Mouse (Mus musculus) lung, embryonic 15.5 days (tissue): ENCODE results near the gene 3110082J24Rik. TPM values are rescaled to one million over a fixed set of nuclear protein-coding genes. Genes with fewer than 3 reads are reported as not detected.
"Not testable (repeated sequence)": the region's sequence is repeated elsewhere in the genome, so short reads cannot be mapped to it uniquely, and the experiment has no call there.

Experiments used
- ATAC-seq: fragments of 200-750 bp; cut with Nextera tagmentation; 2 replicates; pipeline ENCODE4 v1.8.0; 2017; ENCODE audit warnings: moderate number of reproducible peaks, borderline replicate concordance; ENCODE audit not compliant: low FRiP score, low TSS enrichment; ENCODE audit errors: extremely low read depth
- H3K27ac ChIP-seq: fragments of 300-500 bp; sonication (generic); 2 replicates; pipeline ENCODE4 v1.5.1; 2015; ENCODE audit warnings: moderate library complexity, mild to moderate bottlenecking, inconsistent platforms
- H3K27me3 ChIP-seq: fragments of 300-500 bp; sonication (generic); 2 replicates; pipeline ENCODE4 v1.6.1; 2015; ENCODE audit warnings: inconsistent platforms
- H3K36me3 ChIP-seq: fragments of 300-500 bp; sonication (generic); 2 replicates; pipeline ENCODE4 v1.6.1; 2015; ENCODE audit warnings: inconsistent platforms
- H3K4me1 ChIP-seq: fragments of 300-500 bp; sonication (generic); 2 replicates; pipeline ENCODE4 v1.6.1; 2015; ENCODE audit warnings: inconsistent platforms
- H3K4me2 ChIP-seq: fragments of 300-500 bp; sonication (generic); 2 replicates; pipeline ENCODE4 v1.6.1; 2015; ENCODE audit warnings: inconsistent platforms, mild to moderate bottlenecking, moderate library complexity
- H3K4me3 ChIP-seq: fragments of 300-500 bp; sonication (generic); 2 replicates; pipeline ENCODE4 v1.5.1; 2015; ENCODE audit warnings: mild to moderate bottlenecking, inconsistent platforms
- H3K9ac ChIP-seq: fragments of 300-500 bp; sonication (generic); 2 replicates; pipeline ENCODE4 v1.6.1; 2015; ENCODE audit warnings: inconsistent platforms
- H3K9me3 ChIP-seq: fragments of 300-500 bp; sonication (generic); 2 replicates; pipeline ENCODE4 v1.6.1; 2016; ENCODE audit warnings: inconsistent platforms
- WGBS: fragments of 180-500 bp; shearing (Covaris S2); methylation state at CpG from one replicate; pipeline ENCODE4 v1.1.7; 2015; 5-methylcytosine and 5-hydroxymethylcytosine counted together
- polyA plus RNA-seq: library from polyadenylated mRNA; unstranded; fragments of >200 nt; fragmentation: Nextera tagmentation; extraction: Ambion mirVana; gene quantifications from 2 replicates; pipeline ENCODE4 v1.2.1, GENCODE M21; 2015

3110082J24Rik gene
- polyA plus RNA-seq, 1 experiment from 2014 or later = not detected

DNA sequence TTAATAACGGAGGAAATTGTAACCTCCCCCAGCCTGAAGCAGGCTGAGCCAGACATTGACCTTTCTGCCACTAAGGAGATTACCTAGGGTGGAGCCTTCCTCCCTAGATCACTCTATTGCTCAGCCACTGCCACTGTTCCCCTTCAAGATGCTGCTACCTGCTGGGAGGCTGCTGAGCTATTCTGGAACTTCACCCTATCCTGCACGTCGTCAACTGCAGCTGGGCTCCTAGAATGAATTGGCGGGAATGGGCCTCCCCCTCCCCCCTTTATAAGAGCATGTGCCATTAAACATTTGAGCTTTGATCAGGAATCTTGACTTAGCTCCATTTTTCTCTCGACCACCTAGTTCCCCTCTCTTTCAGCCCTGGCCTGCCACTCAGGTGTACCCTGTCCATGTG lies 46.3 kb downstream of the 3110082J24Rik start:
- not testable (repeated sequence) for H3K27me3 ChIP-seq, H3K4me1 ChIP-seq, H3K4me3 ChIP-seq, H3K27ac ChIP-seq, H3K4me2 ChIP-seq, H3K9me3 ChIP-seq, ATAC-seq, H3K9ac ChIP-seq
- H3K36me3 ChIP-seq = peaks cover 37% of the 10 kb centered on the region
- WGBS = 73% methylated on average over 5 of the region's 5 CpGs

- H3K4me3 ChIP-seq = no peak overlapping the region
- H3K27me3 ChIP-seq = no peaks in the 10 kb centered on the region
- no peaks in the 10 kb centered on the region for H3K4me1 ChIP-seq
- H3K27ac ChIP-seq = no peak overlapping the region
- H3K4me2 ChIP-seq = no peak overlapping the region
- no peak for ATAC-seq
- no peaks in the 10 kb centered on the region for H3K9me3 ChIP-seq
- peaks cover 27% of the 10 kb centered on the region for H3K36me3 ChIP-seq
- 90% methylated on average over 6 of the region's 6 CpGs for WGBS
- H3K9ac ChIP-seq = no peak overlapping the region
Measured at GRCm38 (mm10) chr5:30058216-30058731, 47.6 kb downstream of the 3110082J24Rik start.

Other genes starting within 250 kb of the 3110082J24Rik start
- gene Il6, start 93.0 kb downstream of the 3110082J24Rik start, polyA plus RNA-seq = 0.20 and 0.24 TPM in 2 replicates
- gene Tyms, start 32.5 kb downstream of the 3110082J24Rik start, polyA plus RNA-seq = 325 and 342 TPM in 2 replicates
- 0.22 and 0.25 TPM in 2 replicates for gene Garem2, start 925 bp downstream of the 3110082J24Rik start, polyA plus RNA-seq
- 143 TPM in 2 replicates for gene Hadha, start 49.1 kb upstream of the 3110082J24Rik start, polyA plus RNA-seq
- gene Hadhb, start 49.2 kb upstream of the 3110082J24Rik start, polyA plus RNA-seq = 128 and 138 TPM in 2 replicates
- 0.22 TPM in 1 of 2 replicates, not detected in the other for gene Adgrf3, start 99.6 kb upstream of the 3110082J24Rik start, polyA plus RNA-seq
- gene Selenoi, start 126.5 kb upstream of the 3110082J24Rik start, polyA plus RNA-seq = 17.0 and 18.1 TPM in 2 replicates
- 2.7 and 2.8 TPM in 2 replicates for gene Drc1, start 175.3 kb upstream of the 3110082J24Rik start, polyA plus RNA-seq